13 mouse cellular contexts compared by ENCODE assay signal in genomic region chr19:18997711-18998110, GRCm38 (mm10).
"Had no signal": no experiment of that assay in that cellular context is flagged by ENCODE, and none has a peak within 500 bp of the region (broad histone marks: within the 10 kb centered on the region; RNA-seq: fewer than 3 reads in every experiment).

No protein-coding gene starts in this region.

- H3K9ac ChIP-seq: limb, embryonic 12.5 days; liver, embryonic 13.5 days; liver, postnatal 0 days; midbrain, embryonic 13.5 days; neural tube, embryonic 15.5 days had no signal

- H3K36me3 ChIP-seq: limb, embryonic 12.5 days; liver, embryonic 13.5 days; midbrain, embryonic 13.5 days; neural tube, embryonic 15.5 days had no signal

- H3K27ac ChIP-seq: limb, embryonic 12.5 days; liver, embryonic 13.5 days; midbrain, embryonic 13.5 days; neural tube, embryonic 15.5 days had no signal

- H3K9me3 ChIP-seq: limb, embryonic 12.5 days; liver, embryonic 13.5 days; midbrain, embryonic 13.5 days; neural tube, embryonic 15.5 days had no signal

- DNase-seq: kidney, adult 2 months; kidney, postnatal 14 days; liver; liver, embryonic 13.5 days; liver, postnatal 0 days; lung, postnatal 36 days; spleen, adult 18-20 months; thymus, adult 18-20 months; thymus, postnatal 14 days had no signal

- H3K4me1 ChIP-seq: limb, embryonic 12.5 days; liver, embryonic 13.5 days; neural tube, embryonic 15.5 days had no signal

- ATAC-seq: liver, postnatal 0 days; midbrain, embryonic 13.5 days had no signal

- H3K4me2 ChIP-seq: limb, embryonic 12.5 days; liver, embryonic 13.5 days; midbrain, embryonic 13.5 days; neural tube, embryonic 15.5 days had no signal

- H3K27me3 ChIP-seq: limb, embryonic 12.5 days; liver, embryonic 13.5 days; midbrain, embryonic 13.5 days; neural tube, embryonic 15.5 days had no signal

- H3K4me3 ChIP-seq: limb, embryonic 12.5 days; liver, embryonic 13.5 days; midbrain, embryonic 13.5 days; myocyte; neural tube, embryonic 15.5 days had no signal
